ENCODE assay signal across 8 mouse cellular contexts in the genomic region with DNA sequence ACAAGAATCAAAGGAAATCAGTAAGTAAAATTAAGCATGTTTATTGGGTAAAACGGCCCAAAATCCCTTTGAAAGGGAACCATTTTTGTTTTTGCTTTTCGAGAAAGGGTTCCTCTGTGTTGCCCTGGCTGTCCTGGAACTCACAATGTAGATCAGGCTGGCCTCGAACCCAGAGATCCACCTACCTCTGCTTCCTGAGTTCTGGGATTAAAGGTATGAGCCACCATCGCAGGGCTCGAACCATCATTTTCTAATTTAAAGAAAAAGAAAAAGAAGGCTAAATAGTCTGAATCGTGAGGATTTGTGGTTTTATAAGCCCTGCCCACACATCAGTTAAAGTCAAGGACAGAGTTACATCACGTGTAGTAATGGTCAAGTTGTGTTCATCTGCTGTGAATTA. TPM values are rescaled to one million over a fixed set of nuclear protein-coding genes. Genes with fewer than 3 reads are reported as not detected.
DNase-seq lines count a peak whose midpoint lies in the region; ATAC-seq lines count a peak whose summit lies in the region.

No protein-coding gene starts in this region.

- ATAC-seq in lung, embryonic 16.5 days (ENCODE audit: low read depth), result no peak
- ATAC-seq in embryonic facial prominence, embryonic 11.5 days (replicated peaks; ENCODE audit: insufficient number of reproducible peaks, low FRiP score, low TSS enrichment, low read depth), result no peak
- no peak for ATAC-seq in limb, embryonic 11.5 days (ENCODE audit: insufficient number of reproducible peaks, low FRiP score, low TSS enrichment, low read depth)

- peak overlapping the region; percentile 98; the same call in 1 of the 2 replicates for H3K27ac ChIP-seq in lung, embryonic 16.5 days (ENCODE audit: low read length)
- no peak overlapping the region for H3K27ac ChIP-seq in embryonic facial prominence, embryonic 11.5 days (replicated peaks; ENCODE audit: low read depth, low read length)
- H3K27ac ChIP-seq in limb, embryonic 11.5 days (replicated peaks; ENCODE audit: low read depth, low read length), result no peak overlapping the region

- H3K4me1 ChIP-seq in lung, embryonic 16.5 days (replicated peaks; ENCODE audit: control insufficient read depth, insufficient read depth, low read length), result peaks cover 10% of the 10 kb centered on the region
- no peaks in the 10 kb centered on the region for H3K4me1 ChIP-seq in embryonic facial prominence, embryonic 11.5 days (ENCODE audit: control insufficient read depth, insufficient read depth, low read length)
- peaks cover 3% of the 10 kb centered on the region; the same call in 1 of the 2 replicates for H3K4me1 ChIP-seq in limb, embryonic 11.5 days (ENCODE audit: control insufficient read depth, insufficient read depth, low read length)

- WGBS in lung, embryonic 16.5 days, result 26% methylated on average over 7 of the region's 7 CpGs
- WGBS in embryonic facial prominence, embryonic 11.5 days, result 55% methylated on average over 7 of the region's 7 CpGs
- 63% methylated on average over 7 of the region's 7 CpGs for WGBS in limb, embryonic 11.5 days

- H3K9ac ChIP-seq in lung, embryonic 16.5 days (ENCODE audit: low read length), result peak overlapping the region; percentile 89
- H3K9ac ChIP-seq in embryonic facial prominence, embryonic 11.5 days (replicated peaks; ENCODE audit: low read length), result peak overlapping the region; percentile 91
- H3K9ac ChIP-seq in limb, embryonic 11.5 days (ENCODE audit: low read length), result peak overlapping the region; percentile 75

- no peaks in the 10 kb centered on the region for H3K27me3 ChIP-seq in lung, embryonic 16.5 days (ENCODE audit: control insufficient read depth, insufficient read depth, low read depth, low read length)
- H3K27me3 ChIP-seq in embryonic facial prominence, embryonic 11.5 days (ENCODE audit: control insufficient read depth, insufficient read depth, low read length), result no peaks in the 10 kb centered on the region
- no peaks in the 10 kb centered on the region for H3K27me3 ChIP-seq in limb, embryonic 11.5 days (ENCODE audit: control insufficient read depth, insufficient read depth, low read length)
- no peaks in the 10 kb centered on the region for H3K27me3 ChIP-seq in splenic B cell, adult 2 months (ENCODE audit: control insufficient read depth, insufficient read depth, low read length, poor library complexity, severe bottlenecking)

- DNase-seq in lung, postnatal 25 days (ENCODE audit: low spot score), result no peak
- no peak for DNase-seq in embryonic facial prominence, embryonic 11.5 days (ENCODE audit: low spot score)
- no peak for DNase-seq in limb, embryonic 11.5 days (ENCODE audit: low spot score)
- peak; percentile 8 for DNase-seq in splenic B cell, adult 2 months (ENCODE audit: low read depth, low spot score)
- no peak for DNase-seq in urinary bladder, postnatal 10 days (ENCODE audit: low spot score)
- DNase-seq in embryo, embryonic 10.5 days (ENCODE audit: low spot score), result no peak
- no peak for DNase-seq in urinary bladder, postnatal 14 days (ENCODE audit: low spot score)

- H3K4me2 ChIP-seq in lung, embryonic 16.5 days (ENCODE audit: low read depth, low read length), result peak overlapping the region; percentile 73
- peak overlapping the region; percentile 68 for H3K4me2 ChIP-seq in embryonic facial prominence, embryonic 11.5 days (ENCODE audit: low read depth, low read length)
- peak overlapping the region; percentile 59 for H3K4me2 ChIP-seq in limb, embryonic 11.5 days (ENCODE audit: low read depth, severe bottlenecking)

- peaks cover 4% of the 10 kb centered on the region for H3K9me3 ChIP-seq in lung, embryonic 16.5 days (ENCODE audit: control insufficient read depth, low read length)
- no peaks in the 10 kb centered on the region for H3K9me3 ChIP-seq in embryonic facial prominence, embryonic 11.5 days (replicated peaks; ENCODE audit: control insufficient read depth, low read length)
- H3K9me3 ChIP-seq in limb, embryonic 11.5 days (ENCODE audit: control insufficient read depth, low read length), result 0 out of 2 replicates have a peak, but pooled peaks cover 6% of the 10 kb centered on the region

- peaks cover 13% of the 10 kb centered on the region for H3K36me3 ChIP-seq in lung, embryonic 16.5 days (ENCODE audit: control insufficient read depth, insufficient read depth, low read length)
- H3K36me3 ChIP-seq in embryonic facial prominence, embryonic 11.5 days (replicated peaks; ENCODE audit: control insufficient read depth, insufficient read depth, low read depth, low read length), result no peaks in the 10 kb centered on the region; the same call in 1 of the 2 replicates
- H3K36me3 ChIP-seq in limb, embryonic 11.5 days (ENCODE audit: control insufficient read depth, insufficient read depth, low read length), result peaks cover 6% of the 10 kb centered on the region; the same call in 1 of the 2 replicates
- H3K36me3 ChIP-seq in splenic B cell, adult 2 months (ENCODE audit: control insufficient read depth, insufficient read depth, low read length, poor library complexity, severe bottlenecking), result peaks cover 3% of the 10 kb centered on the region

- H3K4me3 ChIP-seq in lung, embryonic 16.5 days (ENCODE audit: low read length), result peak overlapping the region; percentile 81
- peak overlapping the region; percentile 87 for H3K4me3 ChIP-seq in embryonic facial prominence, embryonic 11.5 days (ENCODE audit: low read depth, low read length)
- peak overlapping the region; percentile 85 for H3K4me3 ChIP-seq in limb, embryonic 11.5 days (ENCODE audit: low read depth, low read length)

RNA-seq across cellular contexts. Expression of a gene that starts 1.1 kb away (rescaled TPM):
- polyA plus RNA-seq in lung, embryonic 16.5 days (2015; fragmentation: Nextera tagmentation; extraction: Ambion mirVana), result 26.3 and 26.9 TPM in 2 replicates
- 25.4 and 26.0 TPM in 2 replicates for polyA plus RNA-seq in embryonic facial prominence, embryonic 11.5 days (2014; fragmentation: Nextera tagmentation; extraction: Ambion mirVana)
- 25.0 and 27.9 TPM in 2 replicates for polyA plus RNA-seq in limb, embryonic 11.5 days (2014; fragmentation: Nextera tagmentation; extraction: Ambion mirVana)

RNA-seq across cellular contexts. Expression of a gene that starts 7.1 kb away (rescaled TPM):
- polyA plus RNA-seq in lung, embryonic 16.5 days (2015; fragmentation: Nextera tagmentation; extraction: Ambion mirVana), result 0.18 TPM in 1 of 2 replicates, not detected in the other
- not detected in 2 replicates for polyA plus RNA-seq in embryonic facial prominence, embryonic 11.5 days (2014; fragmentation: Nextera tagmentation; extraction: Ambion mirVana)
- polyA plus RNA-seq in limb, embryonic 11.5 days (2014; fragmentation: Nextera tagmentation; extraction: Ambion mirVana), result not detected in 2 replicates

RNA-seq across cellular contexts. Expression of a gene that starts 31.4 kb away (rescaled TPM):
- polyA plus RNA-seq in lung, embryonic 16.5 days (2015; fragmentation: Nextera tagmentation; extraction: Ambion mirVana), result 19.0 and 19.8 TPM in 2 replicates
- 21.1 and 21.2 TPM in 2 replicates for polyA plus RNA-seq in embryonic facial prominence, embryonic 11.5 days (2014; fragmentation: Nextera tagmentation; extraction: Ambion mirVana)
- polyA plus RNA-seq in limb, embryonic 11.5 days (2014; fragmentation: Nextera tagmentation; extraction: Ambion mirVana), result 19.2 and 20.2 TPM in 2 replicates

RNA-seq across cellular contexts. Expression of a gene that starts 31.4 kb away (rescaled TPM):
- 5.0 and 5.2 TPM in 2 replicates for polyA plus RNA-seq in lung, embryonic 16.5 days (2015; fragmentation: Nextera tagmentation; extraction: Ambion mirVana)
- polyA plus RNA-seq in embryonic facial prominence, embryonic 11.5 days (2014; fragmentation: Nextera tagmentation; extraction: Ambion mirVana), result 18.8 and 24.2 TPM in 2 replicates
- 21.6 and 23.3 TPM in 2 replicates for polyA plus RNA-seq in limb, embryonic 11.5 days (2014; fragmentation: Nextera tagmentation; extraction: Ambion mirVana)

RNA-seq across cellular contexts. Expression of a gene that starts 53.7 kb away (rescaled TPM):
- polyA plus RNA-seq in lung, embryonic 16.5 days (2015; fragmentation: Nextera tagmentation; extraction: Ambion mirVana), result 22.5 and 25.4 TPM in 2 replicates
- polyA plus RNA-seq in embryonic facial prominence, embryonic 11.5 days (2014; fragmentation: Nextera tagmentation; extraction: Ambion mirVana), result 25.1 and 30.6 TPM in 2 replicates
- 28.0 and 30.0 TPM in 2 replicates for polyA plus RNA-seq in limb, embryonic 11.5 days (2014; fragmentation: Nextera tagmentation; extraction: Ambion mirVana)
